Mouse (Mus musculus) embryonic facial prominence, embryonic 10.5 days (tissue): ENCODE data around the gene Gan. TPM values are rescaled to one million over a fixed set of nuclear protein-coding genes. Genes with fewer than 3 reads are reported as not detected.

Experiments
- DNase-seq: peaks from one replicate; pipeline ENCODE4 v3.0.0-alpha.2; 2017; ENCODE audit warnings: low spot score
- H3K27ac ChIP-seq: fragments of 300-500 bp; sonication (generic); replicated peaks from 2 replicates; pipeline ENCODE4 v1.5.1; 2016; ENCODE audit warnings: mild to moderate bottlenecking
- H3K27me3 ChIP-seq: fragments of 300-500 bp; sonication (generic); replicated peaks from 2 replicates; pipeline ENCODE4 v1.6.1; 2016; ENCODE audit warnings: low read depth, mild to moderate bottlenecking; ENCODE audit not compliant: poor library complexity, severe bottlenecking
- H3K36me3 ChIP-seq: fragments of 300-500 bp; sonication (generic); replicated peaks from 2 replicates; pipeline ENCODE4 v1.6.1; 2016; ENCODE audit warnings: mild to moderate bottlenecking, moderate library complexity
- H3K4me1 ChIP-seq: fragments of 300-500 bp; sonication (generic); 2 replicates; pipeline ENCODE4 v1.6.1; 2016
- H3K4me3 ChIP-seq: fragments of 300-500 bp; sonication (generic); 2 replicates; pipeline ENCODE4 v1.5.1; 2016; ENCODE audit warnings: mild to moderate bottlenecking, moderate library complexity
- H3K9me3 ChIP-seq: fragments of 300-500 bp; sonication (generic); 2 replicates; pipeline ENCODE4 v1.6.1; 2016; ENCODE audit warnings: mild to moderate bottlenecking
- WGBS: fragments of 180-500 bp; shearing (Covaris S2); methylation state at CpG from one replicate; pipeline ENCODE4 v1.1.7; 2016; 5-methylcytosine and 5-hydroxymethylcytosine counted together
- polyA plus RNA-seq: library from polyadenylated mRNA; unstranded; fragments of >200 nt; fragmentation: Nextera tagmentation; extraction: Ambion mirVana; gene quantifications from 2 replicates; pipeline ENCODE4 v1.2.1, GENCODE M21; 2016

Gan gene
- polyA plus RNA-seq, 1 experiment from 2014 or later, result 3.1 TPM

DNA sequence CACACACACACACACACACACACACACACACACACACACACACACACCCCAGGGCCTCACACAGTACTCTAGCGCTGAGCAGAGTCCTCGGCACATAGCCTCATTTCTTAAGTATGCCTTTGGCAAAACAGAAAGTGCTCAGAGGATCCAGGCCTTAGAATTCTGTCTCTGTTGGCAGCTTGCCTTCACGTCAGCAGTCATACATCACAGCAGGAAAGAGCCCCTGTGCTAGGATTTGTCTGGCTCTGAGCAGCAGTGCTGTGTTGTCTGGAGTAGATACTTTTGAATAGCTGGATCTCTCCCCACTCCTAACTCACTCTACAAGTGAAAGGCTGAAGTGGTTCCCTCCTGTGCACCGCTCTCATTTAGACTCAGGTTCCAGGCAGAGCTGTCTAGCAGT is 36.4 kb downstream of the Gan start:
- Histone ChIP-seq H3K36me3 (peaks cover 85% of the 10 kb centered on the region), H3K4me1 (peaks cover 18% of the 10 kb centered on the region), H3K27me3 (no peaks in the 10 kb centered on the region), H3K9me3 (no peaks in the 10 kb centered on the region), H3K27ac (no peak overlapping the region), H3K4me3 (no peak overlapping the region)
- 90% methylated on average over 4 of the region's 4 CpGs for WGBS
- no peak for DNase-seq

GRCm38 (mm10) chr8:117196593-117196992 is 38.7 kb downstream of the Gan start:
- H3K27me3 ChIP-seq, result no peaks in the 10 kb centered on the region
- H3K4me3 ChIP-seq, result no peak overlapping the region
- H3K36me3 ChIP-seq, result peaks cover 77% of the 10 kb centered on the region
- DNase-seq, result no peak
- WGBS, result 92% methylated on average over 4 of the region's 4 CpGs
- no peak overlapping the region for H3K27ac ChIP-seq
- H3K9me3 ChIP-seq, result no peaks in the 10 kb centered on the region
- H3K4me1 ChIP-seq, result peaks cover 39% of the 10 kb centered on the region

DNA sequence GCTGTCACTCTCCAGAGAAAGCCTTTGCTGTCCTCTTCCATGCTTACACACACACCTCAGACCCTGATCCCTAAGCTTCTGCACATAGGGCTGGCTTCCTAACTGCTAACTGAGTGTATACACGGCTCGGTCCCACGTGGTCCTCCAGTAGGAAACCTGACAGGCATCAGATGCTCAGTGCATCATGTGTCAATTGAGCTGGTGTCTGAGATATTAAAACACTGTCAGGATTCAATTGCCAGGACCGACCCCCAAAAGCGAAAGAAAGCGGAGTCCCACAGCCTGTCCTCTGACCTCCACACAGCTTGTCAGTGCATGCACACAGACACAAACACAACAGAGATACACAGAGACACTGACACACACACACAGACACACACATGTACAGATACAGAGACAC is 39.6 kb downstream of the Gan start:
- Histone ChIP-seq H3K36me3 (peaks cover 73% of the 10 kb centered on the region), H3K4me3 (no peak overlapping the region), H3K27ac (0 out of 2 replicates have a peak overlapping the region, but pooled peaks have one; percentile 5), H3K27me3 (no peaks in the 10 kb centered on the region), H3K4me1 (peaks cover 46% of the 10 kb centered on the region), H3K9me3 (no peaks in the 10 kb centered on the region)
- 93% methylated on average over 6 of the region's 6 CpGs for WGBS
- no peak for DNase-seq

GRCm38 (mm10) chr8:117198141-117198935 is 40.4 kb downstream of the Gan start:
- H3K9me3 ChIP-seq, result no peaks in the 10 kb centered on the region
- H3K4me1 ChIP-seq, result peaks cover 46% of the 10 kb centered on the region
- H3K36me3 ChIP-seq, result peaks cover 69% of the 10 kb centered on the region
- WGBS, result 58% methylated on average over 20 of the region's 20 CpGs
- no peak overlapping the region for H3K4me3 ChIP-seq
- H3K27ac ChIP-seq, result peak overlapping the region; percentile 5; the same call in 1 of the 2 replicates
- DNase-seq, result peak; percentile 51
- no peaks in the 10 kb centered on the region for H3K27me3 ChIP-seq

GRCm38 (mm10) chr8:117199658-117200057 is 41.7 kb downstream of the Gan start:
- H3K27me3 ChIP-seq, result no peaks in the 10 kb centered on the region
- H3K9me3 ChIP-seq, result no peaks in the 10 kb centered on the region
- H3K27ac ChIP-seq, result peak overlapping the region; percentile 26; the same call in 1 of the 2 replicates
- peak; percentile 52 for DNase-seq
- peaks cover 46% of the 10 kb centered on the region for H3K4me1 ChIP-seq
- 58% methylated on average over 6 of the region's 6 CpGs for WGBS
- H3K4me3 ChIP-seq, result no peak overlapping the region
- H3K36me3 ChIP-seq, result peaks cover 69% of the 10 kb centered on the region

DNA sequence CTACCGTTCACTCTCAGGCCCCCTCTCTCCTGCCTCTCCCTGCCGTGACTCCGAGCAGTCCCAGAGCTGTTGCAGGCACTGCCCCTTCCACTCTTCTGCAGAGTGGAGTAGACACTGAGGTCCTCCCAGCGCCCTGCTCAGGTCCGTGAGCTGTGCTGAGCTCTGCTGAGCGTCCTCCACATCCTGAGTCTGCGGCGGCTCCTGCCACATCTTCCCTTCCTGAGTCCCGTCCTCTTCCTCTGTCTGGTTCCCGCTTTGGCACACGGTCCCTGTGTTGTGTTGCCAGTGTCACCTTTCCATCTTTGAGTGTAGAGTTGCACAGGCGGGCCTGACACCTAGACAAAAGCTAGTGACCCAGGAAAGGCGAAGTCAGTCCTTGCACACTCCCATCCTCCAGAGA is 42.4 kb downstream of the Gan start:
- no peaks in the 10 kb centered on the region for H3K9me3 ChIP-seq
- H3K36me3 ChIP-seq, result peaks cover 66% of the 10 kb centered on the region
- H3K4me1 ChIP-seq, result peaks cover 46% of the 10 kb centered on the region
- H3K4me3 ChIP-seq, result no peak overlapping the region
- WGBS, result 64% methylated on average over 13 of the region's 13 CpGs
- DNase-seq, result no peak
- H3K27me3 ChIP-seq, result no peaks in the 10 kb centered on the region
- peak overlapping the region; percentile 71 for H3K27ac ChIP-seq

DNA sequence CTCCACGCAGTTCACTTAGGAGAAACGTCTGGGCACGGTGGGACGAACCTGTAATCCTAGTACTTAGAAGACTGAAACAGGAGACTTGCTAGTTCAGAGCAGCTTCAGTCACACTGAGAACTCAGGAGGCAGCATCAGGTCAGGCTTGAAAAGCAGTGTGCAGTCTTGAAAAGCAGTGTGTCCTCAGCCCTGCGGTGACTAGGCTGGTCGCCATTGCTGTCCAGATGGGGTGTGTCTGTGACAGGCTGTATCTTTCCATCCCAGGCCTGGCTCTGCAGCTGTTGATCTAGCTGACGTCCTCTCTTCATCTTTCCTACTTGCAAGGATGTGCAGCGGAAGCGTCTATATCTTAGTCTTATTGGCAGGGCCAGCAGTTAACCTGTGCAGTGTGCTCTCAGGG is 42.9 kb downstream of the Gan start:
- H3K4me3 ChIP-seq, result no peak overlapping the region
- H3K4me1 ChIP-seq, result peaks cover 46% of the 10 kb centered on the region
- no peak for DNase-seq
- H3K36me3 ChIP-seq, result peaks cover 65% of the 10 kb centered on the region
- H3K9me3 ChIP-seq, result no peaks in the 10 kb centered on the region
- H3K27me3 ChIP-seq, result no peaks in the 10 kb centered on the region
- 85% methylated on average over 9 of the region's 9 CpGs for WGBS
- peak overlapping the region; percentile 71 for H3K27ac ChIP-seq

GRCm38 (mm10) chr8:117201221-117202017 is 43.5 kb downstream of the Gan start:
- 73% methylated on average over 19 of the region's 19 CpGs for WGBS
- H3K27ac ChIP-seq, result peak overlapping the region; percentile 71
- no peaks in the 10 kb centered on the region for H3K9me3 ChIP-seq
- peaks cover 63% of the 10 kb centered on the region for H3K36me3 ChIP-seq
- H3K4me3 ChIP-seq, result no peak overlapping the region
- H3K4me1 ChIP-seq, result peaks cover 46% of the 10 kb centered on the region
- DNase-seq, result no peak
- no peaks in the 10 kb centered on the region for H3K27me3 ChIP-seq

- DNase-seq, result no peak
- no peak overlapping the region for H3K27ac ChIP-seq
- H3K4me1 ChIP-seq, result peaks cover 37% of the 10 kb centered on the region
- peaks cover 52% of the 10 kb centered on the region for H3K36me3 ChIP-seq
- WGBS, result 88% methylated on average over 4 of the region's 4 CpGs
- H3K27me3 ChIP-seq, result no peaks in the 10 kb centered on the region
- no peaks in the 10 kb centered on the region for H3K9me3 ChIP-seq
- no peak overlapping the region for H3K4me3 ChIP-seq
Observed at GRCm38 (mm10) chr8:117203085-117203484, 45.1 kb downstream of the Gan start.

- 91% methylated on average over 4 of the region's 4 CpGs for WGBS
- Histone ChIP-seq H3K4me3 (no peak overlapping the region), H3K9me3 (no peaks in the 10 kb centered on the region), H3K27ac (no peak overlapping the region), H3K36me3 (peaks cover 70% of the 10 kb centered on the region), H3K4me1 (peaks cover 14% of the 10 kb centered on the region), H3K27me3 (no peaks in the 10 kb centered on the region)
- no peak for DNase-seq
Observed at GRCm38 (mm10) chr8:117205884-117206283, 47.9 kb downstream of the Gan start.

DNA sequence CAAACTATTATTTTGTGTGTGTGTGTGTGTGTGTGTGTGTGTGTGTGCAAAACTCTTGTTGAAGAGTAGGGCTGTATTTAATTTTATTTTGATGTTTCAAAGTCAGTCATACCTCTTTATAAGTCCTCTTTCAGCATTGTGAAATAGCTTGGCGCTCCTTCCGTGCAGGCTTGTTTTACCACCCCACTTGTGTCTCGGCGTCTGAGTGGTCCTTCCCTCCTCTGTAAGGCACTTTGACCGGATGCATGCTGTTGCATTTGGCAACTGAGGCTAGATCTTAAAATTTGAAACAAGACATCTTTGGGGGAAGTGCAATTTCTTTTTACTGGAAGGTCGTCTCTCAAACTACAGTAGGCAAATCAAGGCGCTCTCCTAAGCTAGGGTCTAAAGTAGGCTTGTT is 48.7 kb downstream of the Gan start:
- Histone ChIP-seq H3K27me3 (no peaks in the 10 kb centered on the region), H3K4me1 (peaks cover 6% of the 10 kb centered on the region), H3K27ac (no peak overlapping the region), H3K9me3 (no peaks in the 10 kb centered on the region), H3K4me3 (no peak overlapping the region), H3K36me3 (peaks cover 67% of the 10 kb centered on the region)
- 93% methylated on average over 7 of the region's 7 CpGs for WGBS
- DNase-seq, result no peak

DNA sequence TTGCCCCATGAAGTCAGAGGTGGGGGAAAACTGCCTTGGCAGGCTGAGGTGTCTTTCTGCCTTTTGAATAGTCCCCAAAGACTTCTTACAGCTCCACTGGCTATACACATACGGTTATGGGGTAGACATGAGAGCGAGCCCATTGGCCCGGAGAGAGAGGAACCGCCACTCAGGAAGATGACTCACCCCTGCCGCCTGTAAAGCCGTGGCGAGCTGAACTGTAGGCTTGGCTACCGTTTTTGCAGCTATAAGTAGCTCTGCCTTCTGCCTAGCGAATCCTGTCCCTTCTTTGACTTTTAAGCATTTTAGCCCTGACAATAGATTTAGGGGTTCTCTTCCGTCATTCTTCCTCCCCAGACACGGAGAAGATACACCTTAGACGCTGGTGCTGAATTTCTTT is 51.2 kb downstream of the Gan start:
- DNase-seq, result no peak

DNA sequence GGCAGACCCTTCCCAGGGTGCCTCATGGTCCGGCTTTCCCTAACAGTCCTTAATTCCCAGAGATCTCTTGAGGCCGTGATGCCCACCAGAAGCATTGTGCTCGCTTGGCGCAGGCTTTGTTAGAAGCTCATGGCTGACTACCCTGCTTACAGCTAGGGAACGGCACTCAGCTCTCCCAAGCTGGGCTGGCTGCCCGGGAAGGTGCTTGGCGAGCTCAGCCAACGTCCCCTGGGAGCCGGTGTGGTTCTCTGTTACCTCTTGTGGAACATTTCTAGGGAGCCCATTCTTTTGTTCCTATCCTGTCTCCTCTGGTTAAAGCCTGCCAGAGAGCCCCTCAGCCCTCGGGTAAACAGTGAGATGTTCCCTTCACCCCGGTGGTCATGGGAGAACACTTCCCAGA is 54.2 kb downstream of the Gan start:
- no peaks in the 10 kb centered on the region for H3K9me3 ChIP-seq
- no peak for DNase-seq
- no peaks in the 10 kb centered on the region for H3K27me3 ChIP-seq
- no peaks in the 10 kb centered on the region for H3K4me1 ChIP-seq
- whole genome bisulfite sequencing, result 91% methylated on average over 11 of the region's 11 CpGs
- no peak overlapping the region for H3K27ac ChIP-seq
- peaks cover 46% of the 10 kb centered on the region for H3K36me3 ChIP-seq
- H3K4me3 ChIP-seq, result no peak overlapping the region

More for the DNA sequence above, 51.2 kb downstream of the Gan start:
- Histone ChIP-seq H3K27me3 (no peaks in the 10 kb centered on the region), H3K9me3 (no peaks in the 10 kb centered on the region), H3K4me3 (no peak overlapping the region), H3K4me1 (no peaks in the 10 kb centered on the region), H3K36me3 (peaks cover 52% of the 10 kb centered on the region), H3K27ac (no peak overlapping the region)
- WGBS, result 93% methylated on average over 12 of the region's 12 CpGs
